Mouse (Mus musculus) liver, embryonic 14.5 days (tissue): ENCODE measurements around the gene Prkg1.

Source experiments
- CTCF ChIP-seq: IDR thresholded peaks from 2 replicates; pipeline ENCODE4 v1.5.1; 2016; ENCODE audit warnings: antibody characterized with exemption, low read depth, control low read depth
- EP300 ChIP-seq: IDR thresholded peaks from 2 replicates; pipeline ENCODE4 v1.6.1; 2016; ENCODE audit warnings: antibody characterized with exemption, low read depth

- TF ChIP-seq CTCF (no peak), EP300 (no peak)
Measured at GRCm38 (mm10) chr19:30625391-30625790, 1139.4 kb downstream of the Prkg1 start.
